Mouse (Mus musculus): ENCODE data around the gene Eps8.

Eps8 gene

GRCm38 (mm10) chr6:137557159-137557558, 97.5 kb downstream of the Eps8 start:
- ChIA-PET CTCF (no interaction called here), POLR2A (no interaction called here)

- POLR2A ChIA-PET, result no interaction called here
- CTCF ChIA-PET, result no interaction called here
Observed at GRCm38 (mm10) chr6:137556636-137557035, 98.0 kb downstream of the Eps8 start.

GRCm38 (mm10) chr6:137550181-137550580, 104.5 kb downstream of the Eps8 start:
- POLR2A ChIA-PET, result interaction anchor here in 1 of 4 experiments (0.7 kb wide), 1 partner anchor 46 kb away, joined by 4 read pairs; no protein-coding TSS in a partner anchor
- CTCF ChIA-PET, result no interaction called here

- ChIA-PET CTCF (no interaction called here), POLR2A (no interaction called here)
Observed at GRCm38 (mm10) chr6:137548613-137549012, 106.1 kb downstream of the Eps8 start.

- POLR2A ChIA-PET, result interaction anchor here in 1 of 4 experiments (0.7 kb wide), 1 partner anchor 146 kb away, joined by 3 read pairs; no protein-coding TSS in a partner anchor
- CTCF ChIA-PET, result no interaction called here
Observed at GRCm38 (mm10) chr6:137547555-137547954, 107.1 kb downstream of the Eps8 start.

GRCm38 (mm10) chr6:137546101-137546500, 108.6 kb downstream of the Eps8 start:
- ChIA-PET POLR2A (no interaction called here), CTCF (no interaction called here)

GRCm38 (mm10) chr6:137545341-137545740, 109.3 kb downstream of the Eps8 start:
- ChIA-PET CTCF (no interaction called here), POLR2A (no interaction called here)

GRCm38 (mm10) chr6:137542231-137543152, 112.2 kb downstream of the Eps8 start:
- POLR2A ChIA-PET, result interaction anchor here in 3 of 4 experiments (0.7 to 1.8 kb wide), 4 partner anchors 9 to 19 kb away, joined by 3 to 5 read pairs (median 4); no protein-coding TSS in a partner anchor
- CTCF ChIA-PET, result interaction anchor here in 1 of 4 experiments (1.2 kb wide), 1 partner anchor 38 kb away, joined by 3 read pairs; no protein-coding TSS in a partner anchor

GRCm38 (mm10) chr6:137541216-137542176, 113.2 kb downstream of the Eps8 start:
- CTCF ChIA-PET, result interaction anchor here in 1 of 4 experiments (1.2 kb wide), 1 partner anchor 37 kb away, joined by 3 read pairs; no protein-coding TSS in a partner anchor
- POLR2A ChIA-PET, result interaction anchor here in 2 of 4 experiments (0.5 to 1.8 kb wide), 5 partner anchors 10 to 149 kb away, joined by 3 to 5 read pairs (median 3); no protein-coding TSS in a partner anchor

GRCm38 (mm10) chr6:137540800-137541199, 113.9 kb downstream of the Eps8 start:
- POLR2A ChIA-PET, result interaction anchor here in 2 of 4 experiments (0.5 to 1.8 kb wide), 5 partner anchors 9 to 149 kb away, joined by 3 to 5 read pairs (median 3); no protein-coding TSS in a partner anchor
- CTCF ChIA-PET, result no interaction called here

GRCm38 (mm10) chr6:137540346-137540745, 114.3 kb downstream of the Eps8 start:
- ChIA-PET CTCF (no interaction called here), POLR2A (interaction anchor here in 1 of 4 experiments (1.1 to 1.8 kb wide), 3 partner anchors 8 to 52 kb away, joined by 3 to 5 read pairs (median 4); no protein-coding TSS in a partner anchor)

GRCm38 (mm10) chr6:137539219-137539618, 115.5 kb downstream of the Eps8 start:
- ChIA-PET CTCF (no interaction called here), POLR2A (interaction anchor here in 1 of 4 experiments (1.0 kb wide), 1 partner anchor 35 kb away, joined by 4 read pairs; no protein-coding TSS in a partner anchor)

GRCm38 (mm10) chr6:137532758-137533157, 121.9 kb downstream of the Eps8 start:
- ChIA-PET POLR2A (interaction anchor here in 1 of 4 experiments (1.7 kb wide), 1 partner anchor 13 kb away, joined by 5 read pairs; no protein-coding TSS in a partner anchor), CTCF (no interaction called here)

- ChIA-PET CTCF (no interaction called here), POLR2A (interaction anchor here in 1 of 4 experiments (0.6 to 3.4 kb wide), 2 partner anchors 22 to 74 kb away, joined by 3 to 11 read pairs; no protein-coding TSS in a partner anchor)
Observed at GRCm38 (mm10) chr6:137525769-137526168, 128.9 kb downstream of the Eps8 start.

GRCm38 (mm10) chr6:137520343-137520704, 134.4 kb downstream of the Eps8 start:
- CTCF ChIA-PET, result no interaction called here

GRCm38 (mm10) chr6:137519529-137520342, 134.9 kb downstream of the Eps8 start:
- ChIA-PET POLR2A (interaction anchor here in 1 of 4 experiments (0.6 to 0.9 kb wide), 3 partner anchors 13 to 431 kb away, joined by 3 to 6 read pairs (median 5); no protein-coding TSS in a partner anchor), CTCF (no interaction called here)

More at GRCm38 (mm10) chr6:137520343-137520704, 134.4 kb downstream of the Eps8 start:
- POLR2A ChIA-PET, result interaction anchor here in 1 of 4 experiments (0.9 kb wide), 1 partner anchor 12 kb away, joined by 5 read pairs; no protein-coding TSS in a partner anchor

- POLR2A ChIA-PET, result no interaction called here
- CTCF ChIA-PET, result no interaction called here
Observed at GRCm38 (mm10) chr6:137514872-137515271, 139.8 kb downstream of the Eps8 start.

GRCm38 (mm10) chr6:137512753-137513152, 141.9 kb downstream of the Eps8 start:
- ChIA-PET CTCF (no interaction called here), POLR2A (no interaction called here)
